Mouse (Mus musculus): ENCODE measurements around the gene Cd63. TPM values are rescaled to one million over a fixed set of nuclear protein-coding genes. Genes with fewer than 3 reads are reported as not detected.

Cd63 gene
- 22.5 and 29.6 TPM in 2 replicates for polyA plus RNA-seq (2012; rRNA removed)
- polyA plus RNA-seq (2014; fragmentation: Nextera tagmentation; extraction: Ambion mirVana): 73.0 and 85.0 TPM in 2 replicates

- no peaks in the 10 kb centered on the region for H3K36me3 ChIP-seq (replicated peaks; ENCODE audit: control insufficient read depth, insufficient read depth, low read depth)
- H3K9me3 ChIP-seq (ENCODE audit: control insufficient read depth, low read length): no peaks in the 10 kb centered on the region
- 0 out of 4 replicates have a peak, but pooled peaks cover 0 to 3% of the 10 kb centered on the region in 2 experiments for H3K4me1 ChIP-seq (replicated peaks; ENCODE audit: control insufficient read depth in 2 of 2, insufficient read depth in 2 of 2, low read length in 1 of 2)
- 58% methylated on average over 3 of the region's 3 CpGs for WGBS (ENCODE audit: insufficient replicate concordance)
- H3K27me3 ChIP-seq (ENCODE audit: control insufficient read depth, insufficient read depth, low read length): peaks cover 14% of the 10 kb centered on the region
- ATAC-seq (ENCODE audit: insufficient read depth): no peak
- no peak within 1 kb of the TSS for H3K4me3 ChIP-seq (ENCODE audit: insufficient read depth in 1 of 2, low read depth in 2 of 2, low read length in 2 of 2)
- no peak within 1 kb of the TSS for H3K4me2 ChIP-seq (ENCODE audit: low read depth)
- no peak within 1 kb of the TSS for H3K9ac ChIP-seq (replicated peaks)
- DNase-seq (ENCODE audit: low read depth in 3 of 3, low spot score in 3 of 3): no peak
- TF ChIP-seq EP300 (IDR thresholded peaks at IDR 0.05; ENCODE audit: low read depth) (no peak), CTCF (IDR thresholded peaks at IDR 0.05; ENCODE audit: low read depth) (no peak)
- H3K27ac ChIP-seq: no peak within 1 kb of the TSS
Observed at GRCm38 (mm10) chr10:128900698-128901097, at the start of gene Cd63. Gene Cd63 (plus strand): TSS chr10:128900989.

DNA sequence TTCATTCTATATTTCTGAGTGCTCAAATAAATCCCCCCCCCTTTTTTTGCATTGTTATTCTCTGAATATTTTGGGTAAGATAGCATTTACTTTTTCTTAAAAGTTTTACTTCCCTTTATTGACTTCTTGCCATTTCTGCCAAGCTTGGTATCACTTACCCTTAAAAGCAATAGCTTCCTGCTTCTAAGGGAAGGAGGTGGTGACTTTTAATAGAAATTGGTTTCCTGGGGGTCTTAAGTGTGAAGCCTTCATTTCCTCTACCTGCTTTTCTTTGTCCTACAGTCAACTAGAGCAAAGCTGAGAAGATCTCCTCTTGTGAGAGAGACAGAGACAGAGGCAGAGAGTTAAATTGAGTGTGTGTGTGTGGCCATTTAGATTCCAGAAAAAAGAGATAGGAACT is 39.6 kb upstream of the Cd63 start:
- Histone ChIP-seq H3K4me3 (ENCODE audit: insufficient read depth in 1 of 2, low read depth in 2 of 2, low read length in 2 of 2) (no peak overlapping the region), H3K9ac (replicated peaks) (no peak overlapping the region), H3K27me3 (ENCODE audit: control insufficient read depth, insufficient read depth, low read length) (no peaks in the 10 kb centered on the region), H3K4me1 (replicated peaks; ENCODE audit: control insufficient read depth in 2 of 2, insufficient read depth in 2 of 2, low read length in 1 of 2) (no peaks in the 10 kb centered on the region), H3K9me3 (ENCODE audit: control insufficient read depth, low read length) (no peaks in the 10 kb centered on the region), H3K36me3 (replicated peaks; ENCODE audit: control insufficient read depth, insufficient read depth, low read depth) (peaks cover 28% of the 10 kb centered on the region), H3K4me2 (ENCODE audit: low read depth) (no peak overlapping the region), H3K27ac (no peak overlapping the region)
- TF ChIP-seq CTCF (IDR thresholded peaks at IDR 0.05; ENCODE audit: low read depth): no peak
- no peak for TF ChIP-seq EP300 (IDR thresholded peaks at IDR 0.05; ENCODE audit: low read depth)
- DNase-seq (ENCODE audit: low read depth in 3 of 3, low spot score in 3 of 3) (no peak), ATAC-seq (ENCODE audit: insufficient read depth) (no peak)

- Histone ChIP-seq H3K4me1 (replicated peaks; ENCODE audit: control insufficient read depth in 2 of 2, insufficient read depth in 2 of 2, low read length in 1 of 2) (no peaks in the 10 kb centered on the region), H3K4me2 (ENCODE audit: low read depth) (no peak overlapping the region), H3K4me3 (ENCODE audit: insufficient read depth in 1 of 2, low read depth in 2 of 2, low read length in 2 of 2) (no peak overlapping the region), H3K9me3 (ENCODE audit: control insufficient read depth, low read length) (no peaks in the 10 kb centered on the region), H3K9ac (replicated peaks) (no peak overlapping the region), H3K27me3 (ENCODE audit: control insufficient read depth, insufficient read depth, low read length) (no peaks in the 10 kb centered on the region), H3K27ac (no peak overlapping the region), H3K36me3 (replicated peaks; ENCODE audit: control insufficient read depth, insufficient read depth, low read depth) (peaks cover 13% of the 10 kb centered on the region)
- WGBS (ENCODE audit: insufficient replicate concordance): 82% methylated on average over 3 of the region's 3 CpGs
- ATAC-seq (ENCODE audit: insufficient read depth) (no peak), DNase-seq (ENCODE audit: low read depth in 3 of 3, low spot score in 3 of 3) (no peak)
- TF ChIP-seq EP300 (IDR thresholded peaks at IDR 0.05; ENCODE audit: low read depth): no peak
- TF ChIP-seq CTCF (IDR thresholded peaks at IDR 0.05; ENCODE audit: low read depth): peak; percentile 21; the same call in 1 of the 2 replicates
Observed at GRCm38 (mm10) chr10:128866042-128866441, 34.7 kb upstream of the Cd63 start.

DNA sequence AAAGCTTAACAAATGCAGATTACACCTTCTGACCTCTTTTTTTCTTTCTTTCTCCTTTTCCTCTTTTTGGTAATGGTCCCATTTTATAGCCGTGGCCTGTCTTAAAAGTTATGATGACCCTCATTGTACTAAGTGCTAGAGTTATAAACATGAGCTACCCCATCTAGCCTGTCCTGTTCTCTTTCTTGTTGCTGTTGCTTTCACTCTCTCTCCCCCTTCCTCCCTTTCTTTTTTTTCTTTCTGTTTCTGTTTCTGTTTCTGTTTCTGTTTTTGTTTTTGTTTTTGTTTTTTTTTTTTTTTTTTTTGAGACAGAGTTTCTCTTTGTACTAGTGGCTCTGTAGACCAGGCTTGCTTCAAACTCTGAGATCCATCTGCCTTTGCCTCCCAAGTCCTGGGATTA is 34.3 kb upstream of the Cd63 start:
- no peaks in the 10 kb centered on the region for H3K4me1 ChIP-seq (replicated peaks; ENCODE audit: control insufficient read depth in 2 of 2, insufficient read depth in 2 of 2, low read length in 1 of 2)
- peaks cover 14% of the 10 kb centered on the region for H3K36me3 ChIP-seq (replicated peaks; ENCODE audit: control insufficient read depth, insufficient read depth, low read depth)
- H3K4me3 ChIP-seq (ENCODE audit: insufficient read depth in 1 of 2, low read depth in 2 of 2, low read length in 2 of 2): no peak overlapping the region
- no peak overlapping the region for H3K9ac ChIP-seq (replicated peaks)
- TF ChIP-seq EP300 (IDR thresholded peaks at IDR 0.05; ENCODE audit: low read depth) (no peak), CTCF (IDR thresholded peaks at IDR 0.05; ENCODE audit: low read depth) (no peak)
- H3K27ac ChIP-seq: no peak overlapping the region
- H3K9me3 ChIP-seq (ENCODE audit: control insufficient read depth, low read length): no peaks in the 10 kb centered on the region
- no peak for DNase-seq (ENCODE audit: low read depth in 3 of 3, low spot score in 3 of 3)
- 70% methylated on average over 1 of the region's 1 CpGs for WGBS (ENCODE audit: insufficient replicate concordance)
- H3K4me2 ChIP-seq (ENCODE audit: low read depth): no peak overlapping the region
- ATAC-seq (ENCODE audit: insufficient read depth): no peak
- H3K27me3 ChIP-seq (ENCODE audit: control insufficient read depth, insufficient read depth, low read length): no peaks in the 10 kb centered on the region

DNA sequence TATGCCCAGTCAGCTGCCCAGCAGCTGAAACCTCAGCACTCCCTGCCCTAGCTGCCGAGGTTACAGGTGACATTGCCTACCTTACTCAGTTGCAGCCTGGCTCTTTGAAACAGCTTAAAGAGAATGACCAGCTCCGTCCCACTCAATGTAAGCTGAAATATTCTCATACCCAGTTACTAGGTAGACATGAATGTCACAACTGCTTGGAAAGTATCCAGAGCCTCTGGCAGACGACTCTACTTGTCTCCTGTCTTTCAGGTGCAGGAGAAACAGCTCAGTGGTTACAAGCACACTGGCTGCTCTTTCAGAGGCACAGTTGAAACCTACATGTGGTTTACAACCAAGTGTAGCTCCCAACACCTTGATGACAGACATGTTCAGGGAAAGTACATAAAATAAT is 30.4 kb upstream of the Cd63 start:
- Histone ChIP-seq H3K4me2 (ENCODE audit: low read depth) (no peak overlapping the region), H3K9me3 (ENCODE audit: control insufficient read depth, low read length) (no peaks in the 10 kb centered on the region), H3K4me1 (replicated peaks; ENCODE audit: control insufficient read depth in 2 of 2, insufficient read depth in 2 of 2, low read length in 1 of 2) (no peaks in the 10 kb centered on the region), H3K36me3 (replicated peaks; ENCODE audit: control insufficient read depth, insufficient read depth, low read depth) (peaks cover 37% of the 10 kb centered on the region), H3K27me3 (ENCODE audit: control insufficient read depth, insufficient read depth, low read length) (no peaks in the 10 kb centered on the region), H3K9ac (replicated peaks) (no peak overlapping the region), H3K4me3 (ENCODE audit: insufficient read depth in 1 of 2, low read depth in 2 of 2, low read length in 2 of 2) (no peak overlapping the region), H3K27ac (no peak overlapping the region)
- no peak for ATAC-seq (ENCODE audit: insufficient read depth)
- 64% methylated on average over 3 of the region's 3 CpGs for WGBS (ENCODE audit: insufficient replicate concordance)
- TF ChIP-seq EP300 (IDR thresholded peaks at IDR 0.05; ENCODE audit: low read depth) (no peak), CTCF (IDR thresholded peaks at IDR 0.05; ENCODE audit: low read depth) (no peak)
- DNase-seq (ENCODE audit: low read depth in 3 of 3, low spot score in 3 of 3): no peak

All from liver, embryonic 14.5 days (tissue).